In genomic region chr2:77826133-77826828, GRCm38 (mm10) we compare ENCODE assay signal across 23 mouse cellular contexts. TPM values are rescaled to one million over a fixed set of nuclear protein-coding genes. Genes with fewer than 3 reads are reported as not detected.
DNase-seq lines count a peak whose midpoint lies in the region; ATAC-seq lines count a peak whose summit lies in the region.
"Had no signal": no experiment of that assay in that cellular context is flagged by ENCODE, and none has a peak within 500 bp of the region (broad histone marks: within the 10 kb centered on the region; RNA-seq: fewer than 3 reads in every experiment).

No protein-coding gene starts in this region.

- peak overlapping the region; percentile 38 for H3K4me2 ChIP-seq in heart, embryonic 16.5 days (ENCODE audit: low read depth, low read length)
- H3K4me2 ChIP-seq: embryonic facial prominence, embryonic 12.5 days; hindbrain, embryonic 12.5 days; lung, embryonic 14.5 days; midbrain, embryonic 13.5 days had no signal

- H3K9ac ChIP-seq in heart, embryonic 16.5 days (ENCODE audit: low read length) = no peak overlapping the region
- H3K9ac ChIP-seq: embryonic facial prominence, embryonic 12.5 days; forebrain, postnatal 0 days; hindbrain, embryonic 12.5 days; liver, embryonic 14.5 days; lung, embryonic 14.5 days; midbrain, embryonic 13.5 days had no signal

- peak; percentile 4 for DNase-seq in lung, postnatal 10 days
- DNase-seq in lung, postnatal 36 days = no peak
- DNase-seq in heart, adult 9 months (ENCODE audit: low spot score in 2 of 2) = peak; percentile 37 to 55
- DNase-seq in kidney, postnatal 4 days = no peak
- no peak for DNase-seq in right cerebral cortex, adult 2 months (ENCODE audit: low spot score in 2 of 2)
- DNase-seq in thymus, postnatal 4 days = no peak
- DNase-seq: B cell, adult 2 months; cerebellum, adult 11 months; cerebellum, postnatal 10 days; forebrain, postnatal 0 days; gastrocnemius, postnatal 36 days; kidney, postnatal 25 days; lung, embryonic 14.5 days; right cerebral cortex, postnatal 14 days; thymus, adult 2 months had no signal

- peaks cover 6% of the 10 kb centered on the region; the same call in 1 of the 2 replicates for H3K4me1 ChIP-seq in heart, embryonic 16.5 days (ENCODE audit: control insufficient read depth, insufficient read depth, low read length)
- H3K4me1 ChIP-seq: embryonic facial prominence, embryonic 12.5 days; hindbrain, embryonic 12.5 days; midbrain, embryonic 13.5 days had no signal

- H3K4me3 ChIP-seq in heart, embryonic 16.5 days (ENCODE audit: low read length) = no peak overlapping the region
- H3K4me3 ChIP-seq: embryonic facial prominence, embryonic 12.5 days; hindbrain, embryonic 12.5 days; midbrain, embryonic 13.5 days had no signal

- H3K9me3 ChIP-seq in heart, embryonic 16.5 days (replicated peaks; ENCODE audit: control insufficient read depth, low read length) = no peaks in the 10 kb centered on the region
- H3K9me3 ChIP-seq: embryonic facial prominence, embryonic 12.5 days; hindbrain, embryonic 12.5 days; midbrain, embryonic 13.5 days had no signal

- no peaks in the 10 kb centered on the region for H3K36me3 ChIP-seq in heart, embryonic 16.5 days (ENCODE audit: control insufficient read depth, insufficient read depth)
- H3K36me3 ChIP-seq: embryonic facial prominence, embryonic 12.5 days; hindbrain, embryonic 12.5 days; midbrain, embryonic 13.5 days had no signal

- WGBS in heart, embryonic 16.5 days = 29% methylated on average over 7 of the region's 7 CpGs

- no peaks in the 10 kb centered on the region for H3K27me3 ChIP-seq in heart, embryonic 16.5 days (ENCODE audit: control insufficient read depth, insufficient read depth, low read length)
- H3K27me3 ChIP-seq: CH12.LX; embryonic facial prominence, embryonic 12.5 days; hindbrain, embryonic 12.5 days; midbrain, embryonic 13.5 days had no signal

- peak; percentile 49; the same call in 1 of the 2 replicates for ATAC-seq in heart, embryonic 16.5 days (replicated peaks; ENCODE audit: extremely low read depth, insufficient read depth, low FRiP score)
- ATAC-seq: forebrain, postnatal 0 days; intestine, postnatal 0 days; midbrain, embryonic 13.5 days had no signal

- no peak overlapping the region; the same call in 1 of the 2 replicates for H3K27ac ChIP-seq in heart, embryonic 16.5 days (ENCODE audit: low read length)
- H3K27ac ChIP-seq: embryonic facial prominence, embryonic 12.5 days; hindbrain, embryonic 12.5 days; liver, embryonic 14.5 days; midbrain, embryonic 13.5 days; stomach, postnatal 0 days had no signal

RNA-seq across cellular contexts. Expression of gene Zfp385b, which starts 6.8 kb away (rescaled TPM):
- polyA plus RNA-seq in heart, embryonic 16.5 days (2015; fragmentation: Nextera tagmentation; extraction: Ambion mirVana) = 3.8 and 4.0 TPM in 2 replicates

Comparison
In these comparisons a context has a peak if more than half of its experiments do, and no peak if none do; other contexts are left out.
1. DNase-seq: peak in lung, postnatal 10 days (single experiment) and heart, adult 9 months (2 of 2); none in lung, postnatal 36 days (single experiment), kidney, postnatal 4 days (0 of 2), right cerebral cortex, adult 2 months (0 of 2) and thymus, postnatal 4 days (single experiment).